Mouse (Mus musculus) urinary bladder, adult 18-20 months (tissue): ENCODE results near the gene Zcchc4.
"Not testable (repeated sequence)": the region's sequence is repeated elsewhere in the genome, so short reads cannot be mapped to it uniquely, and the experiment has no call there.

Experiments
- DNase-seq, 2 experiments: peaks; one replicate each; pipeline ENCODE4 v3.0.0; 2022; ENCODE audit warnings: low spot score in 2 of 2, mixed read lengths in 2 of 2

The Zcchc4 gene

GRCm38 (mm10) chr5:52775237-52775636, at the start of gene Zcchc4:
TSS of gene Zcchc4 (plus strand) at chr5:52775409.
- no peak for DNase-seq

GRCm38 (mm10) chr5:52727747-52728146, 47.5 kb upstream of the Zcchc4 start:
- no peak for DNase-seq

GRCm38 (mm10) chr5:52732811-52733210, 42.4 kb upstream of the Zcchc4 start:
- DNase-seq = no peak

- DNase-seq = no peak
Measured at GRCm38 (mm10) chr5:52736046-52736445, 39.2 kb upstream of the Zcchc4 start.

GRCm38 (mm10) chr5:52741391-52742111, 33.7 kb upstream of the Zcchc4 start, which contains the start of gene Pi4k2b:
TSS of gene Pi4k2b (plus strand) at chr5:52741574.
- DNase-seq = peak; percentile 65 to 71

GRCm38 (mm10) chr5:52742112-52742813, 32.9 kb upstream of the Zcchc4 start:
- peak; percentile 15 to 28 for DNase-seq

- no peak for DNase-seq
Measured at GRCm38 (mm10) chr5:52743231-52743630, 32.0 kb upstream of the Zcchc4 start.

GRCm38 (mm10) chr5:52746920-52747319, 28.3 kb upstream of the Zcchc4 start:
- no peak for DNase-seq

- DNase-seq = no peak
Measured at GRCm38 (mm10) chr5:52748732-52749131, 26.5 kb upstream of the Zcchc4 start.

GRCm38 (mm10) chr5:52753146-52753545, 22.1 kb upstream of the Zcchc4 start:
- DNase-seq = no peak

GRCm38 (mm10) chr5:52754196-52754595, 21.0 kb upstream of the Zcchc4 start:
- DNase-seq = no peak

GRCm38 (mm10) chr5:52755337-52755736, 19.9 kb upstream of the Zcchc4 start:
- DNase-seq = no peak

- DNase-seq = no peak
Measured at GRCm38 (mm10) chr5:52755989-52756388, 19.2 kb upstream of the Zcchc4 start.

GRCm38 (mm10) chr5:52762586-52762985, 12.6 kb upstream of the Zcchc4 start:
- no peak for DNase-seq

- DNase-seq = no peak
Measured at GRCm38 (mm10) chr5:52774267-52774666, 942 bp upstream of the Zcchc4 start.

GRCm38 (mm10) chr5:52776466-52777354, 1.5 kb downstream of the Zcchc4 start:
- DNase-seq = not testable (repeated sequence)

- peak; percentile 76 to 83 for DNase-seq
Measured at GRCm38 (mm10) chr5:52782523-52783250, 7.5 kb downstream of the Zcchc4 start.

GRCm38 (mm10) chr5:52783251-52783620, 8.0 kb downstream of the Zcchc4 start:
- no peak for DNase-seq

- DNase-seq = no peak
Measured at GRCm38 (mm10) chr5:52783957-52784356, 8.7 kb downstream of the Zcchc4 start.

GRCm38 (mm10) chr5:52786556-52787322, 11.5 kb downstream of the Zcchc4 start:
- no peak for DNase-seq

- DNase-seq = no peak
Measured at GRCm38 (mm10) chr5:52793230-52793629, 18.0 kb downstream of the Zcchc4 start.
